Mouse (Mus musculus): ENCODE measurements around the gene Kif17.

Gene Kif17

GRCm38 (mm10) chr4:138342778-138343177 is 92.5 kb downstream of the Kif17 start:
- DNase-seq = peak; percentile 74

GRCm38 (mm10) chr4:138343341-138343837 is 93.2 kb downstream of the Kif17 start:
- DNase-seq = peak; percentile 51

- DNase-seq = peak; percentile 48
Observed at GRCm38 (mm10) chr4:138344891-138345545, 94.8 kb downstream of the Kif17 start.

- DNase-seq = no peak
Observed at GRCm38 (mm10) chr4:138347280-138347679, 97.0 kb downstream of the Kif17 start.

GRCm38 (mm10) chr4:138348716-138349115 is 98.5 kb downstream of the Kif17 start:
- DNase-seq = no peak

Measured in kidney, postnatal 10 days (tissue).